Mouse (Mus musculus) stomach, postnatal 0 days (tissue): ENCODE results near the gene Rai2.

Source experiments
- CTCF ChIP-seq: IDR thresholded peaks from 2 replicates; pipeline ENCODE4 v1.5.1; 2016; ENCODE audit warnings: antibody characterized with exemption, low read depth, mild to moderate bottlenecking, moderate library complexity
- EP300 ChIP-seq: optimal IDR thresholded peaks from 2 replicates; pipeline ENCODE3; 2016; ENCODE audit warnings: antibody characterized with exemption

GRCm38 (mm10) chrX:161721082-161721481, 4.2 kb downstream of the Rai2 start:
- TF ChIP-seq CTCF (no peak), EP300 (no peak)
